Mouse (Mus musculus) small intestine, adult 2 months (tissue): ENCODE measurements at regions not wholly inside any gene's neighbourhood (a gene's known extent, or its start where the extent isn't known, plus 50 kb on each side); places are given as distances from the start of the nearest gene placed in this dataset.
"Not testable (repeated sequence)": the region's sequence is repeated elsewhere in the genome, so short reads cannot be mapped to it uniquely, and the experiment has no call there.

ENCODE experiments used
- CTCF ChIP-seq: fragments of 200-500 bp; IDR thresholded peaks from 2 replicates; pipeline ENCODE4 v1.5.1; 2012; ENCODE audit warnings: low read depth, mild to moderate bottlenecking, control low read depth, inconsistent platforms, low read length, moderate library complexity, mixed read lengths; ENCODE audit not compliant: insufficient replicate concordance, insufficient read length; ENCODE audit errors: extremely low read depth
- POLR2A ChIP-seq: fragments of 200-500 bp; IDR thresholded peaks from 2 replicates; pipeline ENCODE4 v1.6.1; 2012; ENCODE audit warnings: low read depth, mild to moderate bottlenecking, control low read depth, inconsistent platforms, low read length, moderate library complexity

- TF ChIP-seq CTCF, POLR2A: not testable (repeated sequence)
Observed at GRCm38 (mm10) chr14:53046975-53047374, 551.4 kb upstream of the Olfr1507 start.
